Mouse (Mus musculus) CH12.LX (cell line): ENCODE results near the gene Rfxank.

Experiments used
- CHD2 ChIP-seq: IDR thresholded peaks from 2 replicates; pipeline ENCODE4 v1.6.1; 2011; ENCODE audit warnings: low read length, improper control_type of control experiment
- CTCF ChIP-seq, 2 experiments: IDR thresholded peaks in 1 of 2; conservative IDR thresholded peaks in 1 of 2; 2 replicates each; pipeline ENCODE4 v1.5.1; 2011 to 2012; ENCODE audit warnings: low read depth in 2 of 2, low read length in 2 of 2, improper control_type of control experiment in 1 of 2, inconsistent platforms in 1 of 2, mild to moderate bottlenecking in 1 of 2, moderate library complexity in 1 of 2
- E2F4 ChIP-seq: IDR thresholded peaks from 2 replicates; pipeline ENCODE4 v1.6.1; 2011; ENCODE audit warnings: low read depth, low read length, improper control_type of control experiment; ENCODE audit not compliant: insufficient replicate concordance
- EP300 ChIP-seq: IDR thresholded peaks from 2 replicates; pipeline ENCODE4 v1.6.1; 2011; ENCODE audit warnings: low read length, improper control_type of control experiment
- ETS1 ChIP-seq: conservative IDR thresholded peaks from 2 replicates; pipeline ENCODE4 v1.6.1; 2012; ENCODE audit warnings: low read depth, mild to moderate bottlenecking, inconsistent platforms, low read length, improper control_type of control experiment, moderate library complexity
- MAFK ChIP-seq: IDR thresholded peaks from 2 replicates; pipeline ENCODE4 v1.6.1; 2011; ENCODE audit warnings: low read length, improper control_type of control experiment; ENCODE audit not compliant: insufficient replicate concordance
- POLR2A ChIP-seq: IDR thresholded peaks from 2 replicates; pipeline ENCODE4 v1.6.1; 2011; ENCODE audit warnings: low read depth, mild to moderate bottlenecking, improper control_type of control experiment, low read length
- RAD21 ChIP-seq: IDR thresholded peaks from 2 replicates; pipeline ENCODE4 v1.6.1; 2011; ENCODE audit warnings: low read depth, mild to moderate bottlenecking, low read length, improper control_type of control experiment, moderate library complexity
- TCF12 ChIP-seq: IDR thresholded peaks from 2 replicates; pipeline ENCODE4 v1.6.1; 2014; ENCODE audit warnings: low read depth, mild to moderate bottlenecking, inconsistent platforms, low read length, improper control_type of control experiment
- UBTF ChIP-seq: IDR thresholded peaks from 2 replicates; pipeline ENCODE4 v1.6.1; 2012; ENCODE audit warnings: low read depth, mild to moderate bottlenecking, inconsistent platforms, low read length, improper control_type of control experiment, moderate library complexity
- USF2 ChIP-seq: conservative IDR thresholded peaks from 2 replicates; pipeline ENCODE4 v1.6.1; 2011; ENCODE audit warnings: low read depth, low read length, improper control_type of control experiment

DNA sequence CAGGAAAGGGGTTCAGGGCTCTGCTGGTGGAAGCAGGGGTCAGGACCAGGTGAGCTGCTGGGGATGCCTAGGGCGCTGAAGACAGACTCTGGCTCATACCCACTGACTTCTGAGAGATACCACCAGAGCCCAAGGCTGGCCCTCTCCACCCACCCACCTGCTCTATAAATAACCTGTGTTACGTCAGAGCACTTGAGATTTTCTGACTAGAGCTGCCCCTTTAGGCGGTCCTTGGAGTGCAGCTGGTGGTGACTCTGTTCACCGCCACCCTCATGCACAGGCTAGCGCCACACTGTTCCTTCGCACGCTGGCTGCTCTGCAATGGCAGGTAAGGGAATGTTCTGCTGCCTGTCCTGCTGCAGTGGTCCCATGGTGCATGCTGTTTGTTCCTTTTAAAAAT lies 35.1 kb upstream of the Rfxank start:
- TF ChIP-seq CTCF (conservative IDR thresholded peaks at IDR 0.05 in 1 of 2, IDR thresholded peaks at IDR 0.05 in 1 of 2; ENCODE audit: low read depth in 2 of 2, low read length in 2 of 2) (peak in 1 of 2 experiments; percentile 13; a peak in 1 of 4 replicates), RAD21 (no peak), USF2 (no peak), EP300 (no peak), E2F4 (no peak), MAFK (no peak), POLR2A (no peak), UBTF (no peak), TCF12 (no peak), ETS1 (peak; percentile 48; the same call in 1 of the 2 replicates), CHD2 (no peak)
